Mouse (Mus musculus) ES-E14 (cell line): Measurements from ENCODE around the gene Odaph.

ENCODE experiments used
- MAFK ChIP-seq: IDR thresholded peaks from 2 replicates; pipeline ENCODE4 v1.6.1; 2014; ENCODE audit warnings: mild to moderate bottlenecking, low read depth, low read length, inconsistent platforms; ENCODE audit not compliant: insufficient read depth
- ZC3H11A ChIP-seq: IDR thresholded peaks from 2 replicates; pipeline ENCODE4 v1.6.1; 2012; ENCODE audit warnings: low read depth, mild to moderate bottlenecking, inconsistent platforms, low read length, borderline replicate concordance

DNA sequence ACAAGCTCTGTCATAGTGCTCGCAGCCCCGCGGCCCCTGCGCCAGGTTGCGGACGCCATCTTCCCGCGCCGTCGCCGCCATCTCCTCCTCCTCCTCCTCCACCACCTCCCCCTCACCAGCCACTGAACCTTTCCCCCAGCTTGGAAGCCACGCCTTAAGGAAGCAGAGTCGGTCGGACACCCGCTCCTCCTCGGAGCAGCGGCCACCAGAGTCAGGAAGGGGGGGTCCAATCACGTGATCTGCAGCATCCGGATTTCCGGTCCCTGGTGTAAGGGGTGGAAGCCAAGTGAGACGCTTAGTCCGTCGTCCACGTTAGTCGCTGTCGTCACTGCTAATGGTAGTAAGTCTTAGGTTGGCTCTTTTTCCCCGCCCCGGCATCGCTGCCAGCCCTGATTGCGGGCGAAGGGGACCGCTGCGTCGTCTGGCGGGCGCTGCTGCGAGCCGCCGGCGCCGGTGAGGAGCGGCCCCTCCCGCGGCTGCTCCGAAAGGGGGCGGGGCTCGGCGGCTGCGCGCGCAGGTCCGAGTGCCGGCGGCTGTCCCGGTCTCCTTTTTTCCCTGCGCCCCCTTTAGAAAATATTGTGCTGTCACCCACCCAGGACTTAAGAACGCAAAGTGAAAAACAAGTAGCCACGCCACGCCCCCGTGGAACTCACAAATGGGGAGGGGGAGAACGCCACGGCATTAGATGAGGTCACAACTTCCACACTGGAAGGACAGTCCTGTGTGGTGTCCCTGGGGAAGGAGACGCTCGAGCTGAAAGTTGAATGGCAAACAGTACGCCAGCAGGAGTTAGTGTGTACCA, 24.4 kb upstream of the Odaph start, which contains the start of gene Rchy1:
- no peak for TF ChIP-seq MAFK
- TF ChIP-seq ZC3H11A = no peak
